Mouse (Mus musculus): Measurements from ENCODE around the gene Hid1.

- no peak for TF ChIP-seq POLR2A (IDR thresholded peaks at IDR 0.05; ENCODE audit: insufficient read depth, low read depth, low read length)
- TF ChIP-seq CTCF (IDR thresholded peaks at IDR 0.05; ENCODE audit: insufficient read depth, low read depth, low read length), result no peak
Measured at GRCm38 (mm10) chr11:115374695-115375425, 7.3 kb upstream of the Hid1 start.
